Mouse (Mus musculus): ENCODE measurements around the gene Rab8a. TPM values are rescaled to one million over a fixed set of nuclear protein-coding genes. Genes with fewer than 3 reads are reported as not detected.
A peak's percentile ranks its signal among the peaks of the same experiment; 100 is the strongest.
"Not testable (repeated sequence)": the region's sequence is repeated elsewhere in the genome, so short reads cannot be mapped to it uniquely, and the experiment has no call there.

Rab8a gene
- polyA plus RNA-seq (2015; fragmentation: Nextera tagmentation; extraction: Ambion mirVana) = 100 and 108 TPM in 2 replicates

DNA sequence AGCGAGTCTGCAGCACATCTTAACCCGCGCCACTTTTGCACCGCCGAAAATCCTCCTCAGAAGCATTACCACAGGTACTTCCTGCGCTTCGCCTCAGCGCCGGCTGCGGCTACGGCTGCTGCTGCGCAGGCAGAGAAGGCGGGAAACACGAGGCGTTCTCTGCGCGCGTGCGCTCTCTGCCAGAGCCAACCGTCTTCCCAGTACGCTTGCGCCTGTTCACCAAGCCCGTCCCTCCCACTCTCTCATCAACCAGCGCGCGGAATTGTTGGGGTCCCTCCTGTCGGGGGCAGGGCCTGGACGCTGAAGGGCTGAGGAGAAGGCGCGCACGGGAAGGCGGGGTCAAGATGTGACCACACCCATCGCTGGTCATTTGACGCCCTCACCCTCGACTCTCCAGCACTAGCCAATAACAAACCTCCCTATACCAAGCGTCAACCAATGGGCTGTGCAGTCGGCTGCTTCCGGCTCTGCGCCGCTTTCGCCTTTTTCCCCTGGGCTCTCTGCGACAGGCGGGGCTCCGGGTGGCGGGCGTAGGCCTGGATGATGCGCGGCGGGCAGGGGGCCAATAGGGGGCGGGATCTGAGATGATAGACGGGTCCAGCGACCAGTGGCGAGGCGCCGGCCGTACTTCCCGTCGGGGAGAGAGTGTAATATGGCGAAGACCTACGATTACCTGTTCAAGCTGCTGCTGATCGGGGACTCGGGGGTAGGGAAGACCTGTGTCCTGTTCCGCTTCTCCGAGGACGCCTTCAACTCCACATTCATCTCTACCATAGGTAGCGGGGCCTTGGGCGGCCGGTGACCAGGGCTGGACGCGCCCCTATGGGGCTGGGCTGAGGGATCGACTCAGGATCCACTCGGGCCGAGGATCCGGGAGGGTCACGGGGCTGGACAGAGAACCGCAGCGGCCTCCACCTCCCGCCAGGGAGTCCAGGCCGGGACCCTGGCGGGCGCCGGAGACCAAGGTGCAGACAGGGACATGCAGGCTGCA is at the start of gene Rab8a:
Gene Rab8a (plus strand): TSS at position 494 of the 991 bp plus-strand sequence.
- no peaks in the 10 kb centered on the region for H3K36me3 ChIP-seq (ENCODE audit: insufficient read depth, low read length)
- peak within 1 kb of the TSS; percentile 96 for H3K9ac ChIP-seq (ENCODE audit: low read depth, low read length)
- peak; percentile 99 for ATAC-seq (replicated peaks; ENCODE audit: low FRiP score, low read depth)
- TF ChIP-seq CTCF (IDR thresholded peaks at IDR 0.05; ENCODE audit: low read depth) = peak; percentile 28; the same call in 1 of the 2 replicates
- H3K27me3 ChIP-seq (ENCODE audit: insufficient read depth, low read length) = no peaks in the 10 kb centered on the region
- under 1% methylated on average over 82 of the region's 82 CpGs for WGBS
- H3K4me1 ChIP-seq (replicated peaks; ENCODE audit: insufficient read depth, low read length) = peaks cover 15% of the 10 kb centered on the region; the same call in 1 of the 2 replicates
- peak within 1 kb of the TSS; percentile 93 for H3K4me2 ChIP-seq (ENCODE audit: low read length)
- DNase-seq (ENCODE audit: low spot score) = peak; percentile 100
- peak within 1 kb of the TSS; percentile 84 for H3K27ac ChIP-seq
- H3K9me3 ChIP-seq (replicated peaks; ENCODE audit: low read length) = no peaks in the 10 kb centered on the region
- peak within 1 kb of the TSS; percentile 93 for H3K4me3 ChIP-seq (replicated peaks; ENCODE audit: low read depth, low read length)

DNA sequence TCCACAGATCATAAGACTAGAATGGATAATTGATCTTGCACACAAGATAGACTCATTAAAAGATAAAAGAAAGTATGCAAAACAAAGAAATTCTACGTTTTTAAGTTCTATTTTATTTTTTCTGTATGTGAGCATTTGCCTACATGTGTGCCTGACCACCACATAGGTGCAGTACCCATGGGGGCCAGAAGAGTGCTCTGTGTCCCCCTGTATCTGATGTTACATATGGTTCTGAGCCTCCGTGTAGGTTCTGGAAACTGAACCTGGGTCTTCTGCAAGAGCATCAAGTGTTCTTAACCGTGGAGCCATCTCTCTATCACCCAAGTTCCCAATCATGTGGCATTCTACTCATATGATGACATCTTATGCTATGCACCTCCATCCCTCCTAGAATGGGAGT is 48.5 kb upstream of the Rab8a start:
- 69% methylated on average over 3 of the region's 3 CpGs for WGBS

DNA sequence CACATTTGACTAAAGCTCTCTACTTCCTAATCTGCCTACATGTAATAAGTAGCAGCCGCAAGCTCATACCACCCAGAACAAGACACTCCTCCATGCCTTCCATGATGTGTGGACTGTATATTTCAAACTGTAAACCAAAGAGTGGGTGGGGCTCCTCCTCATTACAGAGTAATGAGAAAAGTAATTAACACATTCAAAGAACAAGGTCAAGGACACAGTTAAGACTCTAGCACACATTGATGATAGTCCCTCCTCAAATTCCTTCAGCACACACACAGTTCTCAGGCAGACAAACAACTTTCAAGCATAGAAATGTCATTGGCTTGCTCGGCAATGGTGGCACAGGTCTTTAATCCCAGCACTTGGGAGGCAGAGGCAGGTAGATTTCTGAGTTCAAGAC is 45.8 kb upstream of the Rab8a start:
- no peak overlapping the region for H3K27ac ChIP-seq
- TF ChIP-seq CTCF (IDR thresholded peaks at IDR 0.05; ENCODE audit: low read depth) = no peak
- ATAC-seq (replicated peaks; ENCODE audit: low FRiP score, low read depth) (no peak), DNase-seq (ENCODE audit: low spot score) (no peak)
- WGBS = 85% methylated on average over 2 of the region's 2 CpGs
- H3K4me2 ChIP-seq (ENCODE audit: low read length) = no peak overlapping the region
- H3K4me1 ChIP-seq (replicated peaks; ENCODE audit: insufficient read depth, low read length) = no peaks in the 10 kb centered on the region
- no peaks in the 10 kb centered on the region for H3K27me3 ChIP-seq (ENCODE audit: insufficient read depth, low read length)
- H3K9ac ChIP-seq (ENCODE audit: low read depth, low read length) = no peak overlapping the region
- no peak overlapping the region for H3K4me3 ChIP-seq (replicated peaks; ENCODE audit: low read depth, low read length)
- H3K36me3 ChIP-seq (ENCODE audit: insufficient read depth, low read length) = no peaks in the 10 kb centered on the region
- H3K9me3 ChIP-seq (replicated peaks; ENCODE audit: low read length) = no peaks in the 10 kb centered on the region

More for the DNA sequence above, 48.5 kb upstream of the Rab8a start:
- Histone ChIP-seq H3K4me1 (replicated peaks; ENCODE audit: insufficient read depth, low read length) (no peaks in the 10 kb centered on the region), H3K36me3 (ENCODE audit: insufficient read depth, low read length) (no peaks in the 10 kb centered on the region), H3K27ac (no peak overlapping the region), H3K27me3 (ENCODE audit: insufficient read depth, low read length) (no peaks in the 10 kb centered on the region), H3K9ac (ENCODE audit: low read depth, low read length) (no peak overlapping the region), H3K4me3 (replicated peaks; ENCODE audit: low read depth, low read length) (no peak overlapping the region), H3K9me3 (replicated peaks; ENCODE audit: low read length) (no peaks in the 10 kb centered on the region), H3K4me2 (ENCODE audit: low read length) (no peak overlapping the region)
- no peak for ATAC-seq (replicated peaks; ENCODE audit: low FRiP score, low read depth)
- TF ChIP-seq CTCF (IDR thresholded peaks at IDR 0.05; ENCODE audit: low read depth) = peak; percentile 7; the same call in 1 of the 2 replicates
- DNase-seq (ENCODE audit: low spot score) = no peak

DNA sequence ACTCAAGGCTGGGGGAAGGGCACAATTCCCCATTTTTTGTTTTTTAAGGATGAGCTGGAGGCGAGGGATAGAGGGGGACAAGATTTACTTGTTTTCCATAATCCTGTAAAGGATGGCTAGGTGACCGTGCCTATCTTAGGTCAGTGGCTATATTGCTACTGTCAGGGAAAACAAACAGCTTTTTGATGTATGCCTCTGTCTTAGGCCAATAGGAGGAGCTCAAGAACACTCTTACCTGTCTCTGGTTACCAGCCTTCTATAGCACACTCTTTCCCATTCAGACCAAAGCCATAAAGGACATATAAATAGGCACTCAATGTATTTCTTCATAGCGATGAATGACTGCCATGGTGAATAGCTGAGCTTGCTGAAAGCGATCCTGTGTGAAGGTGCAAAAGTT is 42.4 kb upstream of the Rab8a start:
- Histone ChIP-seq H3K27me3 (ENCODE audit: insufficient read depth, low read length) (no peaks in the 10 kb centered on the region), H3K4me3 (replicated peaks; ENCODE audit: low read depth, low read length) (no peak overlapping the region), H3K9ac (ENCODE audit: low read depth, low read length) (no peak overlapping the region), H3K36me3 (ENCODE audit: insufficient read depth, low read length) (no peaks in the 10 kb centered on the region), H3K27ac (no peak overlapping the region), H3K4me2 (ENCODE audit: low read length) (no peak overlapping the region), H3K4me1 (replicated peaks; ENCODE audit: insufficient read depth, low read length) (no peaks in the 10 kb centered on the region), H3K9me3 (replicated peaks; ENCODE audit: low read length) (no peaks in the 10 kb centered on the region)
- no peak for ATAC-seq (replicated peaks; ENCODE audit: low FRiP score, low read depth)
- no peak for DNase-seq (ENCODE audit: low spot score)
- TF ChIP-seq CTCF (IDR thresholded peaks at IDR 0.05; ENCODE audit: low read depth) = 0 out of 2 replicates have a peak, but pooled peaks have one; percentile 26
- WGBS = 50% methylated on average over 4 of the region's 4 CpGs

DNA sequence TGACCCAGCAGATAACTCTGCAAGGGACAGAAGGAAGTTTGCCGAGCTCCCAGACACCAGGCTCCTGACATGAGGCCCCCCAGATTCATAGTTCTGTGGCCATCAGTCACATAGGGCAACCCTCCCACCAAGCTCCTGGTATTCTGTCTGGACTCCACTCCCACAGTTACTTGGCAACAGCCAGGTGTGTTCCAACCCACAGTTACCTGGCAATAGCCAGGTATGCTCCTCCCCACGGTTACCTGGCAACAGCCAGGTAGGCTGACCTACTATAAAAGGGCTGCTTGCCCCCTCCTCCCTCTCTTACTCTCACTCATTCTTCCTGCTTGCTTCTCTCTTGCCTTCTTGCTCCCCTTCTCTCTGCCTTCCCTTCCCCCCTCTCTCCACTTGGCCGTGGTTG is 39.5 kb upstream of the Rab8a start:
- DNase-seq (ENCODE audit: low spot score); H3K27me3 ChIP-seq (ENCODE audit: insufficient read depth, low read length); H3K9me3 ChIP-seq (replicated peaks; ENCODE audit: low read length); H3K4me2 ChIP-seq (ENCODE audit: low read length); H3K4me1 ChIP-seq (replicated peaks; ENCODE audit: insufficient read depth, low read length); H3K36me3 ChIP-seq (ENCODE audit: insufficient read depth, low read length); ATAC-seq (replicated peaks; ENCODE audit: low FRiP score, low read depth); H3K9ac ChIP-seq (ENCODE audit: low read depth, low read length); H3K27ac ChIP-seq; H3K4me3 ChIP-seq (replicated peaks; ENCODE audit: low read depth, low read length): not testable (repeated sequence)
- WGBS = 58% methylated on average over 3 of the region's 3 CpGs

DNA sequence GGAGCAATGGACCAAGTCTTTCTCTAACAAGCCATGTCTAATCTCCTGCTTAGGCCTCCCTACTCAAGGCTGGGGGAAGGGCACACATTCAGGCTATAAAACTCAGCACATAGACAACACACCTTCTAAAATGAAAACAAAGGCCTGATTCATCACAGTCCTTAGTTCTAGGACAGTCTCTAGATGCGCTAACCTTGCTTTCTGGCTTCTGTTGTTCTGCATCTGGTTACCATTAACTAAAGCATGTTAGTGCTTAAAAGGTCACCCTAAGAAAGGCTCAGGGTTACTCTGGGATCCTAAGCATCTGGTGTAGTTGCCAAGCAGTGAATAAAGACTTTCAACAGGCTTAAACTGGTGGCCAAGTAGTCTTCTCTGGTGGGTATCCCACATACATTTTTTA is 39.0 kb upstream of the Rab8a start:
- Histone ChIP-seq H3K27ac (no peak overlapping the region), H3K36me3 (ENCODE audit: insufficient read depth, low read length) (no peaks in the 10 kb centered on the region), H3K9me3 (replicated peaks; ENCODE audit: low read length) (no peaks in the 10 kb centered on the region), H3K9ac (ENCODE audit: low read depth, low read length) (no peak overlapping the region), H3K4me3 (replicated peaks; ENCODE audit: low read depth, low read length) (no peak overlapping the region), H3K27me3 (ENCODE audit: insufficient read depth, low read length) (no peaks in the 10 kb centered on the region), H3K4me1 (replicated peaks; ENCODE audit: insufficient read depth, low read length) (no peaks in the 10 kb centered on the region), H3K4me2 (ENCODE audit: low read length) (no peak overlapping the region)
- DNase-seq (ENCODE audit: low spot score) (no peak), ATAC-seq (replicated peaks; ENCODE audit: low FRiP score, low read depth) (no peak)
- WGBS = 62% methylated on average over 1 of the region's 1 CpGs
- TF ChIP-seq CTCF (IDR thresholded peaks at IDR 0.05; ENCODE audit: low read depth) = no peak
